Mouse (Mus musculus) heart, embryonic 11.5 days (tissue): ENCODE measurements at regions not wholly inside any gene's neighbourhood (a gene's known extent, or its start where the extent isn't known, plus 50 kb on each side); places are given as distances from the start of the nearest gene placed in this dataset.

Source experiments
- ATAC-seq: fragments of 200-750 bp; cut with Nextera tagmentation; replicated peaks from 2 replicates; pipeline ENCODE4 v1.8.0; 2017; ENCODE audit warnings: moderate library complexity; ENCODE audit not compliant: insufficient number of reproducible peaks, low FRiP score, low TSS enrichment
- H3K27ac ChIP-seq: fragments of 300-500 bp; sonication (generic); 2 replicates; pipeline ENCODE4 v1.5.1; 2014; ENCODE audit warnings: mild to moderate bottlenecking, low read depth, low read length
- H3K27me3 ChIP-seq: fragments of 300-500 bp; sonication (generic); 2 replicates; pipeline ENCODE4 v1.6.1; 2014; ENCODE audit warnings: mild to moderate bottlenecking, low read length, mixed read lengths; ENCODE audit not compliant: control insufficient read depth, insufficient read depth
- H3K36me3 ChIP-seq: fragments of 300-500 bp; sonication (generic); 2 replicates; pipeline ENCODE4 v1.6.1; 2014; ENCODE audit warnings: mild to moderate bottlenecking, low read length, moderate library complexity, mixed read lengths; ENCODE audit not compliant: control insufficient read depth, insufficient read depth
- H3K4me1 ChIP-seq: fragments of 300-500 bp; sonication (generic); 2 replicates; pipeline ENCODE4 v1.6.1; 2014; ENCODE audit warnings: low read length; ENCODE audit not compliant: control insufficient read depth, insufficient read depth
- H3K4me2 ChIP-seq: fragments of 300-500 bp; sonication (generic); 2 replicates; pipeline ENCODE4 v1.6.1; 2014; ENCODE audit warnings: mild to moderate bottlenecking, moderate library complexity
- H3K4me3 ChIP-seq: fragments of 300-500 bp; sonication (generic); 2 replicates; pipeline ENCODE4 v1.5.1; 2014; ENCODE audit warnings: low read depth, low read length
- H3K9ac ChIP-seq: fragments of 300-500 bp; sonication (generic); 2 replicates; pipeline ENCODE4 v1.6.1; 2014; ENCODE audit warnings: mild to moderate bottlenecking, low read depth, low read length, moderate library complexity
- H3K9me3 ChIP-seq: fragments of 300-500 bp; sonication (generic); replicated peaks from 2 replicates; pipeline ENCODE4 v1.6.1; 2016; ENCODE audit warnings: low read length; ENCODE audit not compliant: control insufficient read depth
- WGBS: fragments of 180-500 bp; shearing (Covaris S2); extraction: QIAGEN DNeasy Blood & Tissue Kit; methylation state at CpG from one replicate; pipeline ENCODE4 v1.1.7; 2014; ENCODE audit not compliant: insufficient replicate concordance; 5-methylcytosine and 5-hydroxymethylcytosine counted together

DNA sequence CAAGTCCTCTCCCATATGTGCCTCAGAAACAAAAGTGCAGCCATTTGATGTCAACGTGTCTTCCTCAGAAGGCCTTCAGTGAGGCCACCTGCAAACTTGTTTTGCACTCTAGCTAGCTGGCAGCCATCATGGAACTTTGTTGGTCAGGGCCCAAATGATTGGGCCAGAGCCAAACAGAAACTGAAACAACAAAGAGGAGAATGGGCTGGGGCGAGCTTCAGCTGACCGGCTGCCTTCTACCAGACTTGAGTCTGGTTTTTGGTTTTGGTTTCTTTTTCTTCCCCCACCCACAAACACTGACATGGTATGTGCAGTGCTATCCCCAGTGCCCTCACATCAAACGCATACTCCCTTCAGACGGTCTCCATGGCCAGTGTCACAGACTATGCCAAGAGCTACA is 183.7 kb downstream of the Prkcq start:
- Histone ChIP-seq H3K4me2 (no peak overlapping the region), H3K9ac (no peak overlapping the region), H3K27ac (no peak overlapping the region), H3K9me3 (no peaks in the 10 kb centered on the region; the same call in 1 of the 2 replicates), H3K27me3 (no peaks in the 10 kb centered on the region), H3K36me3 (no peaks in the 10 kb centered on the region), H3K4me3 (no peak overlapping the region), H3K4me1 (no peaks in the 10 kb centered on the region)
- WGBS: 85% methylated on average over 5 of the region's 5 CpGs
- ATAC-seq: no peak
